Mouse (Mus musculus) kidney, embryonic 14.5 days (tissue): Measurements from ENCODE around the gene Zbtb49. TPM values are rescaled to one million over a fixed set of nuclear protein-coding genes. Genes with fewer than 3 reads are reported as not detected.

ENCODE experiments used
- ATAC-seq: fragments of 200-750 bp; cut with Nextera tagmentation; 2 replicates; pipeline ENCODE4 v1.8.0; 2017; ENCODE audit warnings: moderate number of reproducible peaks, mild to moderate bottlenecking, moderate TSS enrichment, moderate library complexity; ENCODE audit not compliant: low FRiP score, low TSS enrichment
- H3K27ac ChIP-seq: fragments of 300-500 bp; sonication (generic); 2 replicates; pipeline ENCODE4 v1.5.1; 2014; ENCODE audit warnings: low read depth, mild to moderate bottlenecking, low read length, moderate library complexity, mixed read lengths
- H3K27me3 ChIP-seq: fragments of 300-500 bp; sonication (generic); 2 replicates; pipeline ENCODE4 v1.6.1; 2014; ENCODE audit warnings: mild to moderate bottlenecking, low read length; ENCODE audit not compliant: control insufficient read depth, insufficient read depth
- H3K36me3 ChIP-seq: fragments of 300-500 bp; sonication (generic); 2 replicates; pipeline ENCODE4 v1.6.1; 2014; ENCODE audit warnings: low read length, mixed read lengths; ENCODE audit not compliant: control insufficient read depth, insufficient read depth
- H3K4me1 ChIP-seq: fragments of 300-500 bp; sonication (generic); 2 replicates; pipeline ENCODE4 v1.6.1; 2014; ENCODE audit warnings: low read length, mixed read lengths; ENCODE audit not compliant: control insufficient read depth, insufficient read depth
- H3K4me2 ChIP-seq: fragments of 300-500 bp; sonication (generic); replicated peaks from 2 replicates; pipeline ENCODE4 v1.6.1; 2014; ENCODE audit warnings: low read depth, mild to moderate bottlenecking, low read length
- H3K4me3 ChIP-seq: fragments of 300-500 bp; sonication (generic); 2 replicates; pipeline ENCODE4 v1.5.1; 2014; ENCODE audit warnings: mild to moderate bottlenecking, low read length
- H3K9ac ChIP-seq: fragments of 300-500 bp; sonication (generic); 2 replicates; pipeline ENCODE4 v1.6.1; 2014; ENCODE audit warnings: low read depth, mild to moderate bottlenecking, low read length, moderate library complexity
- H3K9me3 ChIP-seq: fragments of 300-500 bp; sonication (generic); 2 replicates; pipeline ENCODE4 v1.6.1; 2016; ENCODE audit warnings: low read length; ENCODE audit not compliant: control insufficient read depth
- WGBS: fragments of 180-500 bp; shearing (Covaris S2); extraction: QIAGEN DNeasy Blood & Tissue Kit; methylation state at CpG from one replicate; pipeline ENCODE4 v1.1.7; 2014; 5-methylcytosine and 5-hydroxymethylcytosine counted together
- polyA plus RNA-seq: library from polyadenylated mRNA; unstranded; fragments of >200 nt; fragmentation: Nextera tagmentation; extraction: Ambion mirVana; gene quantifications from 2 replicates; pipeline ENCODE4 v1.2.1, GENCODE M21; 2014

Zbtb49 gene
- polyA plus RNA-seq, 1 experiment from 2014 or later = 14.2 TPM

DNA sequence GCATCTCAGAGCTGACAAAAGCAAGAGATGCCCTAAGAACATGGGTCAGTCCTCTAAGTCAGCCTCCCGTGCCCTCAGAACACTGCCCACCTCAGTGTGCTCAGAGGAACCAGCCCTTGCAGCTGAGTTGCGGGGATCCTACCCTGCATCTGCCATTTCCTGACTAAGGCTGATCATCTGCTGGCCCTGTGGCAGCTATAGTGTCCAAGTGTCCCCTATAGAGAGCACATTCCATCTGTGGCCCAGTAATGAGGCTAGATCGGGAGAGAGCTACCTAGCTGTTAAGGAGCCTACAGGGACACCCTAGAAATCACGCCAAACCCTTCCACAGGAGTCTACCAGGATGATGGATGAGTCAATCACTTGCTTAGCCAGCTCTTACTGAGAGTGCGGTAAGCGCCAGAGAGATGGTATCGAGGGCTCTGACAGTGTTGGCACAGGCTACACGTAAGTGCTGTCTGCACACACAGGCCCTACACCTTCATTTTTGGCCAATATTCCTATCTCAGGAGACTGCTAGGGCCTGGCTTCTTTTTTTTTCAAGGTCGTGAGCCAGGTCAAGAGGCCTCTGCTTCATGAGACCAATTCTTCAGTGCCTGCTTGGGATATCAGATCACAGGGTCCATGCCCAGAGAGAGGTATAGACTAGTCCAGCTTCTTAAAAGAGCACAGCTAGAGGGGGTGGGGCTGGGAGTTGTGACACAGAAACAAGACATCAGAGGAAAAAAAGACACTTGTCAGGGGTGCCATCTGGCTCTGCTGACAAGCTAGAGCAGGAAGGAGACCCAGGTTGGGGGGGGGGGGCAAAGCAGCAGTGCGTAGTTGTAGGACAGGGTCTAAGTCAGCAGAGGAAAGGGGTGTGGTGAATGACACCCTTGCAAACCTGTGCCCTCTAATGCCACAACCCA lies 67.8 kb downstream of the Zbtb49 start:
- Histone ChIP-seq H3K9me3 (0 out of 2 replicates have a peak, but pooled peaks cover 5% of the 10 kb centered on the region), H3K4me2 (no peak overlapping the region), H3K9ac (no peak overlapping the region), H3K36me3 (peaks cover 67% of the 10 kb centered on the region), H3K27me3 (no peaks in the 10 kb centered on the region), H3K4me1 (no peaks in the 10 kb centered on the region), H3K4me3 (no peak overlapping the region), H3K27ac (no peak overlapping the region)
- WGBS = 84% methylated on average over 10 of the region's 10 CpGs
- no peak for ATAC-seq

GRCm38 (mm10) chr5:38151264-38151663 lies 69.0 kb downstream of the Zbtb49 start:
- Histone ChIP-seq H3K9me3 (0 out of 2 replicates have a peak, but pooled peaks cover 5% of the 10 kb centered on the region), H3K4me1 (no peaks in the 10 kb centered on the region), H3K9ac (no peak overlapping the region), H3K36me3 (peaks cover 64% of the 10 kb centered on the region), H3K4me2 (no peak overlapping the region), H3K4me3 (no peak overlapping the region), H3K27ac (no peak overlapping the region), H3K27me3 (no peaks in the 10 kb centered on the region)
- WGBS = 80% methylated on average over 3 of the region's 3 CpGs
- no peak for ATAC-seq

DNA sequence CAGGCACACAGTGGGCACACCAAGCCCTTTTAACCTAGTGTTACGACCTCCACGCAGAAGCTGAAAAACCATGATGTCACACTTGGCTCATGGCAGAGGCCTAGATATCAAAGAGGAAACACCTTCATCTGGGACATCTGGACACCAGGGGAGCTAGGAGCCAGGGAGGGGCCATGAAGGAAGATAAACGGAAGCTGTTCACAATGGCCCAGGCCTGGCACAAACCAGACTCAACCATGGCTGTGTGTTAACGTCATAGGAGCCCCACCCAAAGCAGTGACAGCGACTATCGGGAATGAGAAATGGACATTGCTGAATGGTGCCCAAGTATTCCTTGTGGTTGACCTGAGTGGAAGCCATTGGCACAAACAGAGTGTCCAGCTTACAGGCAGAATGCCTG lies 73.7 kb downstream of the Zbtb49 start:
- Histone ChIP-seq H3K27ac (no peak overlapping the region), H3K9ac (no peak overlapping the region), H3K4me2 (no peak overlapping the region), H3K4me1 (no peaks in the 10 kb centered on the region), H3K36me3 (peaks cover 40% of the 10 kb centered on the region), H3K9me3 (no peaks in the 10 kb centered on the region), H3K4me3 (no peak overlapping the region), H3K27me3 (no peaks in the 10 kb centered on the region)
- ATAC-seq = no peak
- 87% methylated on average over 6 of the region's 6 CpGs for WGBS

- no peaks in the 10 kb centered on the region for H3K9me3 ChIP-seq
- no peaks in the 10 kb centered on the region for H3K4me1 ChIP-seq
- H3K4me2 ChIP-seq = no peak overlapping the region
- H3K4me3 ChIP-seq = no peak overlapping the region
- H3K9ac ChIP-seq = no peak overlapping the region
- 83% methylated on average over 6 of the region's 6 CpGs for WGBS
- H3K27ac ChIP-seq = no peak overlapping the region
- H3K36me3 ChIP-seq = peaks cover 36% of the 10 kb centered on the region
- no peaks in the 10 kb centered on the region for H3K27me3 ChIP-seq
- peak; percentile 60; the same call in 1 of the 2 replicates for ATAC-seq
Observed at GRCm38 (mm10) chr5:38140893-38141292, 79.4 kb downstream of the Zbtb49 start.

Other genes starting within 250 kb of the Zbtb49 start
- gene Stx18, start 181.7 kb downstream of the Zbtb49 start, polyA plus RNA-seq = 38.3 and 46.7 TPM in 2 replicates
- gene Nsg1, start 60.5 kb downstream of the Zbtb49 start, polyA plus RNA-seq = 22.3 and 38.0 TPM in 2 replicates
- 134 and 156 TPM in 2 replicates for gene Lyar, start within 50 bp of the Zbtb49 start, polyA plus RNA-seq
- 103 and 114 TPM in 2 replicates for gene Tmem128, start 39.7 kb upstream of the Zbtb49 start, polyA plus RNA-seq
- not detected in 2 replicates for gene Otop1, start 55.5 kb upstream of the Zbtb49 start, polyA plus RNA-seq
- not detected in 2 replicates for gene Drd5, start 98.9 kb upstream of the Zbtb49 start, polyA plus RNA-seq